Mouse (Mus musculus): ENCODE measurements around the gene Lpin3. TPM values are rescaled to one million over a fixed set of nuclear protein-coding genes. Genes with fewer than 3 reads are reported as not detected.

Lpin3 gene
- polyA plus RNA-seq (2015; fragmentation: Nextera tagmentation; extraction: Ambion mirVana): 1.4 and 1.7 TPM in 2 replicates

GRCm38 (mm10) chr2:160880453-160881195 is at the start of gene Lpin3:
TSS of gene Lpin3 (plus strand) at chr2:160880670.
- DNase-seq (ENCODE audit: low spot score): no peak

GRCm38 (mm10) chr2:160840838-160841237 is 39.6 kb upstream of the Lpin3 start:
- no peak for DNase-seq (ENCODE audit: low spot score)

DNA sequence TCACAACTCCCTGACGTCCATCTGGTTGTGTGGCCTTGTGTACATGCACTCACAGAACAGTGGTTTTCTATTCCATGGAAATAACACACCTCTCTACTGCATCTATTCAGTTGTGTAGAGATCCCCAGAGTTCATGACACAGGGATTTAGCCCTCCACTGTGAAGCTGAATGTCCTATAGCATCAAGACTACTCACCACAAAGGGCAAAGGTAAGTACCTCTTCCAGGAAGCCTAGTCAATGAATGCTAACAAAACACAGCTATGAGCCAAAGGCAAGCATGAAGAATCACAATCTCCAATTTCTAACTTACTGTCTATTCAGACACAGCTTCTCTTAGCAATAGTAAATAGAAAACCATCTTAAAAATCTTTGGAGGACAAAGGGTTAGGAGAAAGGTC is 32.8 kb upstream of the Lpin3 start:
- DNase-seq (ENCODE audit: low spot score): no peak

DNA sequence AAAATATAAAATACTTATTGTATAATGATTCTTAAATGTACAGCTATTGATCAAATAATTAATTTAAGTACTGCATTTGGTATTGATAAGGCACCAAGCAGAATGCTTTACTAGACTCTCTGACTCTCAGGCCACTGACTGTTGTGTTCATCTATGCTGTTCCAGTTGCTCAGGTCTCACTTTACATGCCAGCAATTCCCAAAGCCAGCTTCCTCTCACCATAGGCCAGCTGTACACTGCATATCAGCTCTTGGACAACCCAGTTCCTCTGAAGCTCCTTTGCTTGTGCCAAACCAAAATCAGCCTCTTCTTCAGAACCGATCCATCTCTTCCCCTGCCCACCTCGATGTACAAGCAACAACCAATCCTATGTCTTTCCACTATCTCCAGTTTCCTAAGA is 32.3 kb upstream of the Lpin3 start:
- DNase-seq (ENCODE audit: low spot score): no peak

DNA sequence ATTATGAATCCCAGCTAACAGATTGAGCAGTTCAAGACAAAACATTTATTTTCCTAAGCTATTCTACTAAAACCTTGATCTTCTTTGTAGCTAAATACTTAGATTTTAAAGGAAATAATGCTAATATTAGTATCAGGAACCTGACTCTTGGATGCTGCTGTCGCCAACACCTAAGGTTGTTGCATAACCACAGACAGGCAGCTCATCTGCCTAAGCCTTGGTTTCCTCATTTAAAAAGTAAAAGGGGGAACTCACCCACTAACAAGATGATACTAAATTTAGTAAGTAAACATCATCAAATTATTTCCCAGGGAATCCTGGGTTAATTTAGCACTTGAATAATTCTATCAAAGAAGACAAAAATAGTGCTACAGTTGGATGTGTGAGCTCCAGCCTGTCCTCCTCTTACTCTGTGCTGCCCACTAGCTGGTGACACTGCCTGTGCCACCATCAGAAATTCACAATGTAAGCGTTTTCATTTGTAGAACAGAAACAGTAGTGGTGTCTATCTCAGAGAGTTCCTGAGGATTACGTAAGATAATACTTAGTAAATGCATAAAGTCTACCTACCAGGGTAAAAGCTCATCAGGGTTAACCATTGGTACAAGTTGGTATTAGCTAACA is 30.7 kb upstream of the Lpin3 start:
- DNase-seq (ENCODE audit: low spot score): no peak

GRCm38 (mm10) chr2:160850360-160850759 is 30.1 kb upstream of the Lpin3 start:
- DNase-seq (ENCODE audit: low spot score): no peak

DNA sequence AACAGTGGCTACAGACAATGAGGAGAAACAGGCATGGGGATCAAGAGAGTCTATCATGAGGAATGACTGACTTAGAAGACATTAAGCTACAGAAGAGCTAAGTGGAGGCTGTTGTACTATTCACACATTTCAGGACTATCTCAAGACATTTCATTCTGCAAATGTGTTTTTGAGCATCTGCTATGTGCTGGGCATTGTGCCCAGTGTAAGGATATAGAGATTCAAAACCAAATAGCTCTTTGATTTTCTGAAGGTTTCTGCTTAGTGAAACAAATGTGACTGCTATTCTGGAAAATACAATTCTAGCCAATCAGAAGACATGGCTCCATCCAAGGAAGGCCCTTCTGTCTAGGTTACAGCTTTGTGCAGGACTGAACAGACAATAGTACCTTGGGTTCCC is 25.8 kb upstream of the Lpin3 start:
- DNase-seq (ENCODE audit: low spot score): no peak

DNA sequence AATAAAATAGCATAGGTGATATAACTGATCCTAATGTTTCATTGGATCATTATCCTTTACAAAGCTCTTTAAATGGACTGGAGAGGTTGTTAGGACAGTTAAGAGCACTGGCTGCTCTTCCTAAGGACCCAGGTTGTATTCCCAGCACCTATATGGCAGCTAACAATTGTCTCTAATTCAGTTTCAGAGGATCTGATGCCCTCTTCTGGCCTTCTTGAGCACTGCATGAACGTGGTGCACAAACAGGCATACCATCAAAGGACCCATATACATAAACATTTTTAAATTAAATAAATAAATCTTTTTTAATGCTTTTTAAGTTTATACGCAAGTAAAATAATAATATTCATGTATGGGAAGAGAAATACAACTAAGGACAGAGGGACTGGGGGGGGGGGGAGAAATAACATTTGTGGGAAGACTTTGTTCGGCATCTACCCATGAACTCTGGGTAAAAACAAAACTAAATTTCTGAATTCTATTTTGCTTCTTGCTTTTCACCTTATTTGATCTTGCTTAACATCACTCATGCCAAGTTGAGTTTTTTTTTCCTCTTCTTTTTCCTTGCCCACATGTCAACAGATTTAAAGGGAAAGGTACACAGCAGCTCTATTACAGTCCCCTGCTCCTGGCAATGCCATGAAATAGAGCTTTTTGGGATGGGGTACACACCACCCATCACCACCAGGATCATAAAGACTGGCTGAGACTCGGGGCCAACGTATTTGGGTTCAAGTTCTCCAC is 23.9 kb upstream of the Lpin3 start:
- DNase-seq (ENCODE audit: low spot score): no peak

GRCm38 (mm10) chr2:160860363-160860762 is 20.1 kb upstream of the Lpin3 start:
- DNase-seq (ENCODE audit: low spot score): no peak

DNA sequence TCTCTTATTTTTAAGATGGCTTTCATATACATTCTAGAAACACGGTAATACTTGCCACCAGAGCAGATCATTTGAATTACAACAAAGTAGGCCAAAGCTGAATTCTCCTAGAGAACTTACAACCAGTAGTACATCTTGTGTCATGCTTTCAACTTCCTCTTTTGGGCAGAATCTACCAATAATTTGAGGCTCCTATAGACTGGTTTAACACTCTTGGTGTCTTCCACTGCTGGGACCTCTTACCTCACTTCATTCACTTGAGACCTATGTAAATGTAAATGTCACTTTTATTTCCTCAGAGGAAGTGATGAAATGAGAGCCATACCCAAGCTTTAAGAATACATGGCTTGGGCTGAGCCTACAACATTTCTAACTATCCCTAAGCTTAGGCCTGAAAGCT is 16.4 kb upstream of the Lpin3 start:
- DNase-seq (ENCODE audit: low spot score): no peak

- DNase-seq (ENCODE audit: low spot score): no peak
Measured at GRCm38 (mm10) chr2:160865266-160865665, 15.2 kb upstream of the Lpin3 start.

DNA sequence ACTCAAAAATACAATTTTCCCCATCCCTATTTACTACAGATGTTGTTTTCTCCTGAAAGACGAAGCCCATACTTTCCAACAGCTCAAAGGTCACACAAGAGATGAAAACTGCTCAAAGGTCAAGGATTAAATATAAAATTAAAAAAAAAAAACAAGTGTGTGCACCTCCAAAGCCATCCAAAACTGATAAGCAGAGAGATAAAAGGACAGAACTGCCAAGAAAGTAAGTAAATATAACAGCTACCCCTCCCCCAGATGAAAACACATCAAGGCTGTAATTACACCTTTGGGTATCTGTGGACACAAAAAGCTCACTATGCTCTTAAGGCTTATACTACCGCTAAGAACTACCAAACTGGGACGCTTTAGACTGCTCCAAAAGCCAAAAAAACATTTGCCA is 11.0 kb upstream of the Lpin3 start:
- no peak for DNase-seq (ENCODE audit: low spot score)

DNA sequence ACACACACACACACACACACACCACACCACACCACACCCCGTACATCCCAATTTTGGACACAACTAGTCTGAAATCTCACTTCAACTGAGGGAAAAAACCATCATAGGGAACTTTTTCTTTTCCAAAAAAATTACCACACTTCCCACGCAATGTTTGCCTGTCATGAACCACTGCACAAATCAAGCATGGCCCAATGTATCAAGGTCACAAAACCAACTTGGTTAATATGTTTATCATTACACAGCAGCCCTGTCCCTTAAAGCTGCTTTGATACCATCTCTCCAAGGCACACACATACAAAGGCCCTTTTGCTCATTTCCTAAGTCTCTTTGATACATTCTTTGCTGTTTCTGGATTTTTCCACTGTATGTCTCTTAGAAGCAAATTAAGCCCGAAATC is 9.2 kb upstream of the Lpin3 start:
- DNase-seq (ENCODE audit: low spot score): no peak

- peak; percentile 79 for DNase-seq (ENCODE audit: low spot score)
Measured at GRCm38 (mm10) chr2:160872395-160872794, 8.1 kb upstream of the Lpin3 start.

- peak; percentile 97 for DNase-seq (ENCODE audit: low spot score)
Measured at GRCm38 (mm10) chr2:160872890-160873382, 7.5 kb upstream of the Lpin3 start, which contains the start of gene Zhx3. TSS of gene Zhx3 (minus strand) at chr2:160872998.

- DNase-seq (ENCODE audit: low spot score): no peak
Measured at GRCm38 (mm10) chr2:160874231-160874877, 6.1 kb upstream of the Lpin3 start.

DNA sequence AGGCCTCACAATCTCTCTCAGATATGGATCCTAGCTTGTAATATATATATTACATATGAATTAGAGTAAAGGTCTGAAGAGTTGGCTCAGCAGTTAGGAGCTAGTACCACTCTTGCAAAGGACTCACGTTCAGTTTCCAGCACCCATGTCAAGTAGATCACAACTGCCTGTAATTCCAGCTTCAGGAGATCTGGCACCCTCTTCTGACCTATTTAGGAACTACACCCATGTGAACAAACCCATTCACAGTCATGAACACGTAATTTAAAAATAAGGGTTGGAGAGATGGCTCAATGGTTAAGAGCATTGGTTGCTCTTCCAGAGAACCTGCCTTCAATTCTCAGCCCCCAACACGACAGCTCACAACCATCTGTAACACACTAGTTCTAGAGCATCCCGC is 4.4 kb upstream of the Lpin3 start:
- peak; percentile 34 for DNase-seq (ENCODE audit: low spot score)

- DNase-seq (ENCODE audit: low spot score): no peak
Measured at GRCm38 (mm10) chr2:160881462-160882101, 1.1 kb downstream of the Lpin3 start.

DNA sequence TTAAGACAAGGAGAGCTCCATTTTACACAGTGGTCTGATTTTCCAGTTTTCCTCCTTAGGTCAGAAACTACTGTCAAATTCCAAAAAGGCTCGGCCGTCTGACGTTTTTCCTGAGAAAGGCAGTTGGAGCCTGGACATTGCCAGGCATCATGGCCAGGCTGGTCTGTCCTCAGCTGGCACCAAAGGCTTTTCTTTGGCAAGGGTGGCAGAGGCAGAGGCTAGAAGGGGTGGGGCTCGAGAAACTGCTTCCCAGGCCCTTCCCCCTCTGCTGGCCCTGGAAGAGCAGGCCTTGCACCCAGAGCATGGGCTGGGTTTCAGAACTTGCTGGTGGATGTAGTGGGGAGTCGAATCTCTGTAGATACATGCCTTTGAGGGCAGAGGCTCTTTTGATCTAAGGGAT is 2.0 kb downstream of the Lpin3 start:
- DNase-seq (ENCODE audit: low spot score): no peak

DNA sequence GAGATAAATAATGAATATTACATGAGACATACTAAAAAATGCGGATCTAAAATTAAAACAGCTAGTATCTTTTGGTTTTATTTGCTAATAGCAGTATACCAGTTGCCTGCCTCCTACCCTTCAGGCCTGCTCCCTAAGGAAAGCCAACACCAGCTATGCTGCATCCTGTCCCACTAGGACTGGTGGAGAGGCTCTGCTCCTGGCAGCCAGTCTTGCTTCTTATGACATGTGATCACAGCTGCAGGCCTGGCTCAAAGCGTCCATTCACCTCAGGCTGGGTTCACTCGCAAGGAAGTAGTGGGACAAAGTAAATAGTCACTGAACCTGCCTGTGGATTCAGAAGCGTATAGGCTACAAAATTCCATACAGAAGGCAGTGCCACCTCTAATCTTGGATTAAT is 3.4 kb downstream of the Lpin3 start:
- no peak for DNase-seq (ENCODE audit: low spot score)

DNA sequence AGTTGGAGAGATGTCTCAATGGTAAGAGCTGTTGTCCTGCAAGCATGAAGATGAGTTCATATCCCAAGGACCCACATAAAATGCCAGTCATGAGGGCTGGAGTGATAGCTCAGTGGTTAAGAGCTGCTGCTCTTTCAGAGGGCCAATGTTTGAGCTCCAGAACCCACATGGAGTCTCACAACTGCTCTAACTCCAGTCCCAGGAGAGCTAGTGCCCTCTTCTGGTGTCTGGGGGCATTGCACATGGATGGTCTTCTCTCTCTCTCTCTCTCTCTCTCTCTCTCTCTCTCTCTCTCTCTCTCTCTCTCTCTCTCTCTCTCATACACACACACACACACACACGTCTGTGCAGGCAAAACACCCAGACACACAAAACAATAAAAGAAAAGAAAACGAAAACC is 4.4 kb downstream of the Lpin3 start:
- DNase-seq (ENCODE audit: low spot score): peak; percentile 66

Data from thymus, postnatal 0 days (tissue).